Mouse (Mus musculus): Measurements from ENCODE around the gene Mgst2.

Gene Mgst2

DNA sequence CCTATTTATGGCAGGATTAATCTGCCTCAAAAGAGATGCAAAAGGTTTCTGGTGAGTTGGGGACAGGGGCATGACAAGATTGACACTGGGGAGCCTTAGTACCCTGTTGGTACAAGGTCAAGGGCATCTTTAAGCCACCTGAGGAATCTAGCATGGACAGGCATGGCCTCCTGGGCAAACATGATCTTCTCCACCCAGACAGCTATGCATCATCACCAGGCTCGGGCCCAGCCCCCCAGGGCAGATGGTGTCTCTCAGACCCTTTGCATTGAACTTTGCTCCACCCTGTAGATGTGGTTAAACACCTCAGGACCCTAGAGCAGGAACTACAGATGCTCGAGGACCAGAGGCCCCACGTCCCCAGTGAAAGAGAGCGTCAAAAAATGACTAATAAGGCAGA, at the start of gene Mgst2:
Gene Mgst2 (plus strand): TSS at position 301 of the 400 bp plus-strand sequence.
- no peak for DNase-seq (ENCODE audit: low read depth, low spot score)

- DNase-seq (ENCODE audit: low read depth, low spot score): peak; percentile 77
Observed at GRCm38 (mm10) chr3:51611972-51612371, 48.2 kb upstream of the Mgst2 start.

- no peak for DNase-seq (ENCODE audit: low read depth, low spot score)
Observed at GRCm38 (mm10) chr3:51612398-51613356, 47.5 kb upstream of the Mgst2 start.

- no peak for DNase-seq (ENCODE audit: low read depth, low spot score)
Observed at GRCm38 (mm10) chr3:51614278-51614677, 45.9 kb upstream of the Mgst2 start.

DNA sequence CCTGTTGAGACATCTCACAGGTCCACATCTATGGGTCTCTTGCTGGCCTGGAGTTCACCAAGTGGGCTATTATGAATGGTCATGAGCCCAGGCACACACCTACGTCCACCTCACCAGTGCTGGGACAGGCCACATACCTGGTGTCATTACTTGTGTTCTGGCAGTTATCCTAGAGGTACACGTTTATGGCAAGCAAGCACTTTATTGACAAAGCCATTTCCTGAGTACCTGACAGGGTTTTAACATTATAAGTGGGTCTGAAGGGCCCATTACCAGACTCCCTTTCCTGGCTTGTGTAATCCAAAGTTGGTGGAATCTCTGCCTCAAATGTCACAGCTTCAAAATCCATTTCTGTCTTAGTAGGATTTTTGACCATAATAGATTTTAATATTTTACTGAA, 36.2 kb upstream of the Mgst2 start:
- no peak for DNase-seq (ENCODE audit: low read depth, low spot score)

DNA sequence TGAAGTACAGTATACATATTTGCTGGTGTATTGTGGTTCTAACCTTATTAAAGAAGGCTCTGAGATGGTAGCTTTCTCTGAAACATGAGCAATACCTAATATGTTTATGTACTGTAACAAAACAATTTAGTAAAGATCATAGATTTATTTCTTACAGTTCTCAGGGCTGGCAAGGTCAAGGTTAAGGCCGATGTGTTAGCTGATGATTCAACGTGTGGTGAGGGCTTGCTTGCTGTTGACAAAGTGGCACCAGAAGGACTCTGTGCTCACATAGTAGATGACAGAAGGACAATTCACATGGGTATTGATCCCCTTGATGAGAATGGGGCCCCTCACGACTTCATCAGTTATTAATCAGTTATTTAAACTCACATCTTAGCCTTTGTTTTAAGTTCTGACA, 32.4 kb upstream of the Mgst2 start:
- no peak for DNase-seq (ENCODE audit: low read depth, low spot score)

GRCm38 (mm10) chr3:51628977-51629376, 31.2 kb upstream of the Mgst2 start:
- DNase-seq (ENCODE audit: low read depth, low spot score): no peak

GRCm38 (mm10) chr3:51630746-51631145, 29.4 kb upstream of the Mgst2 start:
- no peak for DNase-seq (ENCODE audit: low read depth, low spot score)

- DNase-seq (ENCODE audit: low read depth, low spot score): no peak
Observed at GRCm38 (mm10) chr3:51631971-51632370, 28.2 kb upstream of the Mgst2 start.

DNA sequence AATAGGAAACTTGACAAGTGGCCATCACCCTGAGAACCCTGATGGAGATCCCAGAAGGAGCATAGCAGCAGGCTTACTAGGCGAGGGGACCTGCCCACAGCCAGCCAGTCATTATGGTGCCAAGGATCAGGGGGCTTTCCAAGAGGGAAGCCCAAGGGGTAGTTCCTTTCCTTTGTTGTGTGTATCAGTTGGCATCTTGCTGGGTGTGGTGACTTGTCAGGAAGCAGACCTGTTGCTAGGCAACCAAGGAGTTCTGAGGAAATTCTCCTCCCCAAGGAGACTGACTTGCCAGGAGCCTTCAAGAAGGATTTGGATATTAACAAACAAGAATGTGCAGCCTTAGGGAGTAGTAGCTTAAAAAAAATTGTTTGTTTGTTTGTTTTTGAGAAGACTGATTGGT, 25.7 kb upstream of the Mgst2 start:
- peak; percentile 77 for DNase-seq (ENCODE audit: low read depth, low spot score)

DNA sequence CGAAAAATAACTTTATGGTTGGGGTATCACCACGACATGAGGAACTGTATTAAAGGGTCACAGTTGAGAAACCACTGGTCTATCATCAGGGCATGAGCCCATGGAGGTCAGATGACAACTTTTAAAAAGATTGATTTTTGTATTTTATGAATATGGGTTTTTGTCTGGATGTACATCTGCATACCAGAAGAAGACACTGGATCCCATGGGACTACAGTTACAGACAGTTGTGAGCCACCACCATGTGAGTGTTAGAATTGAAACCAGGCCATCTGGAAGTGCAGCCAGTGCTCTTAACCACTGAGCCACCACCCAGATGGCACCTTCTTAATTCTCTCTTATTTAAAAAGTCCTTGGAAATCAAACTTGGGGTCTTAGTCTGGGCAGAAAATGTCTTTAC, 24.2 kb upstream of the Mgst2 start:
- no peak for DNase-seq (ENCODE audit: low read depth, low spot score)

DNA sequence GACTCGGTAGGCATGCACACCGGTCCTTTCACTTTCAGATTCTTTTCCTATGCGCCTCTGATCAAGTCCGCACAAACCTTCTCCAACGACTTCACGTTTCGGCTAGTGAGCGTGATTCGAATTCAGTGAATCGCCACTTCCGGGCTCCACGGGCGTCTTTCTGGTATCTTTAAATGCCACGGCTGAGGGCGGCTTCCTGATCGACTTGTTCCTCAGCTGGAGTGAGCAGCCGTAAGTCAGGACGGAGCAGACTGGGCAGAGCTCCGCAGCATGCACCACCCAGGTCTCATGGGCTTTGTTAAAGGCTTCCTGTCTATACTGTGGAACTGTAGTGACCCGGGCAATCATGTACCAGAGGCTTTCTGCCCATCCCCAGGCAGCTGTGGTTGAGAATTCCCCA, 23.5 kb upstream of the Mgst2 start:
- DNase-seq (ENCODE audit: low read depth, low spot score): no peak

- no peak for DNase-seq (ENCODE audit: low read depth, low spot score)
Observed at GRCm38 (mm10) chr3:51637326-51637725, 22.8 kb upstream of the Mgst2 start.

DNA sequence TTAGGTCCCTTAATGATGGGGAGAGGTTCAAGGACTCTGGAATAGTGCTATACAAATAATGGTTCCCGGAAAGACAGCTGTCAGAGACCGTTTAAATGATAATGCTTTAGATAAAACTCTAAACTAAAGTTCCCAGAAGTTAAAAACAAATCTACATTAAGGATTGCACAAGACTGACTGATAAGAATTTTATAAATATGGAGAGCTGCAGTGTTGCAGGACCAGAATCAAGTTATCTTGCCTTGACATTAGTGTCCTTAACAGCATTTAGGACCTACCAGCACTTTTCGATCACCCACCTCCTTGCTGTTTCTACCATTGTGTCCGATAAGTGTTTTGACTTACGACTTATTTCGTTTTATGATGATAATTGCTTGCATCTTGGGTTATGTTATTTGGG, 21.9 kb upstream of the Mgst2 start:
- DNase-seq (ENCODE audit: low read depth, low spot score): no peak

GRCm38 (mm10) chr3:51645484-51645883, 14.7 kb upstream of the Mgst2 start:
- DNase-seq (ENCODE audit: low read depth, low spot score): no peak

DNA sequence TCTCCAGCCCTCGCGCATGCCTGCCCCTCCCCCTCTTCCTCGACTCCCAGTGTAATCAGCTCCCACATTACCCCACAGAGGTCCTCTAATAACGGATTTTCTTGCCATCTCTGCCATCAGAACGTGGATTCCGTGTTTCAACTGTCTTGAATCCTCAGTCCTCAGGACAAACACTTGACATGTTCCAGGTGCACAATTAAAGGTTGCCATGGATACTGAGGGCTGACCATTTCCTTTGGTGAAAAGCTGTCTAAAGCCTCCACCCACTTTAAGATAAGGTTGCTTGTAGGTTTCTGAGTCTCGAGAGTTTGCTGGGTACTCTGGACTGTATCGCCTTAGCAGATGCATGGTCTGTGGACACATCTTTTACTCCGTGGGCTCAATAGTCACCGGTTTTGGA, 13.9 kb upstream of the Mgst2 start:
- no peak for DNase-seq (ENCODE audit: low read depth, low spot score)

GRCm38 (mm10) chr3:51647356-51647755, 12.8 kb upstream of the Mgst2 start:
- DNase-seq (ENCODE audit: low read depth, low spot score): no peak

- DNase-seq (ENCODE audit: low read depth, low spot score): peak; percentile 75
Observed at GRCm38 (mm10) chr3:51648037-51648664, 12.0 kb upstream of the Mgst2 start.

DNA sequence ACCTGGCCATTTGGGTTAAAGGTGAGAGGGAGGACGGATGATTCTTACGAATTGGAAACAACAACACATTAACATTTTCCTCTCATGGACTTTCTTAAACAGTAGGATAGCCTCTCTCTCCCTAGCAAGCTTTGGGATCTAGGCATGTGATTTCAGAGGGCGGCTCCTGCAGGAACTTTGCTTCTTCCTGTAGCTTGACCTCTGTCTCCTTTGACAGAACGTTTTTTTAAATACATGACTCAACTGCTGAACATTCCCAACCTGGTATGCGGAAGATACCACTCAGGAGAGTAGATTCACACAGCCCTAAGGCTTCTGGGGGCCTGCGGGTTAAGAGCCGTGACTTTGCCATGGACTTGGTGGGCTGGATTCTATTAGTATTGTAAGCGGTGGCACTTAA, 10.7 kb upstream of the Mgst2 start:
- no peak for DNase-seq (ENCODE audit: low read depth, low spot score)

GRCm38 (mm10) chr3:51649986-51650385, 10.2 kb upstream of the Mgst2 start:
- DNase-seq (ENCODE audit: low read depth, low spot score): no peak

GRCm38 (mm10) chr3:51651149-51651548, 9.0 kb upstream of the Mgst2 start:
- no peak for DNase-seq (ENCODE audit: low read depth, low spot score)

- peak; percentile 69 for DNase-seq (ENCODE audit: low read depth, low spot score)
Observed at GRCm38 (mm10) chr3:51652292-51652691, 7.9 kb upstream of the Mgst2 start.

- DNase-seq (ENCODE audit: low read depth, low spot score): peak; percentile 68
Observed at GRCm38 (mm10) chr3:51652701-51653100, 7.5 kb upstream of the Mgst2 start.
